Mouse (Mus musculus): ENCODE data around the gene Pfdn2. TPM values are rescaled to one million over a fixed set of nuclear protein-coding genes. Genes with fewer than 3 reads are reported as not detected.

Gene Pfdn2
- polyA plus RNA-seq, 1 experiment from 2014 or later = 130 TPM

DNA sequence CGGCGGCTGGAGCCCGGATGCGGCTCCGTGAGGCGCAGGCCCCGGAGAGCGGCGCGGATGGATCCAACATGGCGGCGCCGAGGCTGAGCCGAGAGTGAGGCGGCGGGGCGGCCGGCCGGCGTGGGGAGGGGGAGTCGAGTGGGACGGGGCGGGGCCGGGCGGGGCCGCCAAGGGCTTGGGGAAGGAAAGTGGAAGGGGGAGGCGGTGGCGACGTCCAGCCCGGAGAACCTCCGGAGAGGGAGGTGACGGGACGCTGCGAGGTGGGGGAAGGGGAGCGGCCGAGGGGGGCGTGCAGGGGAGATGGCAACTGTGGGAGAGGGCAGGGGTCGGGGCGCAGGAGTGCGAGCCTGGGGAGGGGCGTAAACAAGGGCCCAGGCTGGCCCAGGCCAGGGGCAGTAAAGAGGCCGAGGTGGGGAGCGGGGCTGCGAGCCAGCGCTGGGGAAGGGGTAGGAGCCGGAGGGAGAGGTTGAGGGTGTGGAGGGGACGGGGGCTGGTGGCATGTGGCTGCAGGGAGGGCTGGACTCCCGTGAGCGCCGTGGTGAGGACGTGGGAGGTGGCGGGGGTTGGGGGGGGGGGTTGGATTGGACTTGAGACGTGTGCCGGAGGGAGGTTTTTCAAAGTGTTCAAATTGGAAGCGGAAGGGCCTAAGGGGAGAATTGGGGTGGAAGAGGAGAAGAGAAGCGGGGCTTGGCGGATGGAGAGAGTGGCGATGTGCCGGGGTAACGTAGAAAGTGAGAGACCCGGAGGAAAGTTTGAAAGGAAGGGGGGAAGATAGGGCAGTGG is 15.8 kb upstream of the Pfdn2 start:
- peak overlapping the region; percentile 92 for H3K4me3 ChIP-seq
- 1% methylated on average over 58 of the region's 61 CpGs for WGBS

DNA sequence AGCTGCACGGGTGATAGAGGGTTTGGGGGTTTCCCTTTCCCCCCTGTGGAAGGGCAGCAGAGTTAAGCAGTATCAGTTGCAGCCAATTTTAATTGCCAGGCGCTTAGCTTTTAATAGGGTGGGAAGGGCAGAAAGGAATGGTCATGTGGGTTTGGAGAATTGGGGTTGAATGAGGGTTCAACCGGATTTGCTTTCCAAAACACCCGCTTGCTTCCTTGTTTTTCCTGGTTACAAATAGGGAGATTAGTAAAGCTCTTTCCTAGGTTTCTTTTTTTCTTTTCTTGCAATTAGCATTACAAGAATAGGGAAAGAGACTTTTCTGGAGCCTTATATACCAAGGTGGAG is 15.3 kb upstream of the Pfdn2 start:
- no peaks in the 10 kb centered on the region for H3K27me3 ChIP-seq (ENCODE audit: insufficient read depth, poor library complexity, severe bottlenecking)
- H3K27ac ChIP-seq = peak overlapping the region; percentile 100
- peaks cover 24% of the 10 kb centered on the region for H3K36me3 ChIP-seq
- H3K9me3 ChIP-seq = no peaks in the 10 kb centered on the region
- H3K4me1 ChIP-seq (replicated peaks) = peaks cover 46% of the 10 kb centered on the region
- WGBS = 0% methylated on average over 4 of the region's 4 CpGs
- H3K4me3 ChIP-seq = peak overlapping the region; percentile 92
- no peak for DNase-seq (ENCODE audit: low spot score)

More for the DNA sequence above, 15.8 kb upstream of the Pfdn2 start:
- Histone ChIP-seq H3K9me3 (no peaks in the 10 kb centered on the region), H3K4me1 (replicated peaks) (peaks cover 46% of the 10 kb centered on the region), H3K27me3 (ENCODE audit: insufficient read depth, poor library complexity, severe bottlenecking) (no peaks in the 10 kb centered on the region), H3K36me3 (peaks cover 22% of the 10 kb centered on the region), H3K27ac (peak overlapping the region; percentile 100)
- peak; percentile 93 for DNase-seq (ENCODE audit: low spot score)

DNA sequence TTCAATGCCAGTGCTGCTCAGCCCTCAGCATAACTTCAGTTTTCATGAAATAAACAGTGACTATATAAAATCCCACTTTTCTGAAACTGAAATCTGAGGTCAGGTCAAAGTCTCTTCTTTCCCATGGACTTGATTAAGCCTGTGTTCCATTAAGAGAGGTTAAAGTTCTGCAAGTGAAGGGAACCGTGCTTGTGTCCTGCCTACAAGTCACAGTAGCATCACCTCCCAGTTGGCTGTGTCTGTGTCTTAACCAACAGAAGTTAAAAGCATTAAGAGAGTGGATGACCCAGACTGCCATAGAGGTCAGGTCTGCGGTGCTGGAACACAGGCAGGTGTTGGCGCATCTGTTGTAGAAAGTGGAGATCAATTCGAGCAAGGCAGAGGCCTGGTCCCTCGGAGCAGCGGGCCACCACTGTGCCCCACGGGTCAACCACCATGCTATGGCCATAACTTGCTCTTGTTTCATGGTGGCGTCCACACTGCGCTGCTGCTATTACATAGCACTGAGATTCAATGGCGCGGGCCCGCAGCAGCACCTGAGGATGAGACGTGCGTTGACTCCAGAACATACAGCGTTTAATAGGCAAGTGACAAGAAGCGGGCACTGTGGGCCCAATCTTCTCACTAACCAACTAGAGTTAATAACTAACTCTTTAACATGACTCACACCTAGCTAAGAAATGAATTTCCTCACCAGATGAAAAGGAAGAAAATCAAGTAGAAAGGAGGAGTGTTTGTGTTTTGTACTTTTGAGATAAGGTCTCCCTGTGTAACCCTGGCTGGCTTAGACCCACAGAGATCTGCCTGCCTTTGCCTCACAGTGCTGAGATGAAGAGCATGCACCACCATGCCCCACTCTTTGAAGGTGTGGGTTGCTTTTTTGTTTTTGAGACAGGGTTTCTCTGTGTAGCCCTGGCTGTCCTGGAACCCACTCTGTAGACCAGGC is 2.9 kb upstream of the Pfdn2 start:
- Histone ChIP-seq H3K4me3 (no peak overlapping the region), H3K27ac (no peak overlapping the region), H3K27me3 (ENCODE audit: insufficient read depth, poor library complexity, severe bottlenecking) (no peaks in the 10 kb centered on the region), H3K4me1 (replicated peaks) (peaks cover 33% of the 10 kb centered on the region), H3K9me3 (peaks cover 6% of the 10 kb centered on the region), H3K36me3 (peaks cover 64% of the 10 kb centered on the region)
- DNase-seq (ENCODE audit: low spot score) = no peak
- WGBS = 95% methylated on average over 16 of the region's 16 CpGs

DNA sequence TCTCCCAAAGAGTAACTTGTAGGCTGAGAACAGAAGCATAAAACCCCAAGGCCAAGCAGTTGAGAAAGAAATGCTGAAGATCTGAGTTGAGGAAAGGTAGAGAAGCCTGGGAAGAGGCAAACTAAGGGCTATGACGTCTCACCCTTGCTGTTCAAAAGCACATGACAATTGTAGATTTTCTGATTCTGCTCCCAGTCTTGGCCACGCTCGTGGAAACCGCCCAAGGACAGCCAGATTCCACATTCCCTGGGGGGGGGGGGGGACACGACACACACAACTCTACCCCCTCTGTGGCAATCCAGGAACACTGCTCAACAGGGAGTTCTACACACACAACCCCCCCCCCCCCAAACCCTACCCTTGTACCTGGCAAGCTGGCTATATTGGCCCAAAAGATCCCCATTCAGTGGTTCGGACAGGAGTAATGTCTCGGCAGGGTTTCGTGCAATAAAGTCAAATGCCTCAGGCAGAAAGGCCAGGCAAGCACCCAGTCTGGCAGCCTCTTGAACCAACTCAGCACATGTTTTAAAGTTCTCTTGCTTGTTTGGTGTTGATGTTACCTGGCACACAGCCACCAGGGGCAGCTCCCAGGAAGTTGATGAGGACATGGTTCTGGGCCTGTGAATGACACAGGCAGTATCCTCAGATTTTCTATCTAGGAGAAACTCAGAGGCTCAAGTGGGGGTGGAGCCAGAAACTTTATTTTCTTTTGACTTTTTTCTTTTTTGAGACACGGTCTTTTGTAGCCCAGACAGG is 1.4 kb upstream of the Pfdn2 start:
- peak overlapping the region; percentile 96; the same call in 1 of the 2 replicates for H3K4me3 ChIP-seq
- DNase-seq (ENCODE audit: low spot score) = no peak
- no peak overlapping the region for H3K27ac ChIP-seq
- H3K36me3 ChIP-seq = peaks cover 56% of the 10 kb centered on the region
- peaks cover 6% of the 10 kb centered on the region for H3K9me3 ChIP-seq
- 87% methylated on average over 9 of the region's 9 CpGs for WGBS
- no peaks in the 10 kb centered on the region for H3K27me3 ChIP-seq (ENCODE audit: insufficient read depth, poor library complexity, severe bottlenecking)
- peaks cover 36% of the 10 kb centered on the region for H3K4me1 ChIP-seq (replicated peaks)

DNA sequence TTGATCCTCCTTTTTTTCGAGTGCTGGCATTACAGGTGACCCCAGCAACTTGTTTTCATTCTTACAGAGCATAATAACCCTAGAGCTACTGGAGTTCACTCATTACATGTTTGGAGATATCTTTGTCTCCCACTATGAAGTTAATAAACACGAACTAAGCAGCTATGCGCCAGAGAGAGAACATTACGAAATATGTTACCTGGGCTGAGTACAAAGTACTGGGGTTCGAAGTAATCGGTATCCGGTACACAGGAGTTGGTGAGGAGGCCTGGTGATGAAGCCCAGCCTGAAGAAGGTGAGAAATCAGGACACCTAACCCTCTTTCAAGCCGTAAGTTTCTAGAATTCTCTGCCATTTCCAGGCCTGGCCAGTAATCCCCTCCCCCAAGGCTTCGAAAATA is 755 bp upstream of the Pfdn2 start:
- Histone ChIP-seq H3K4me3 (peak overlapping the region; percentile 96), H3K36me3 (peaks cover 52% of the 10 kb centered on the region), H3K9me3 (peaks cover 6% of the 10 kb centered on the region), H3K4me1 (replicated peaks) (peaks cover 36% of the 10 kb centered on the region), H3K27ac (peak overlapping the region; percentile 91; the same call in 1 of the 2 replicates), H3K27me3 (ENCODE audit: insufficient read depth, poor library complexity, severe bottlenecking) (no peaks in the 10 kb centered on the region)
- DNase-seq (ENCODE audit: low spot score) = no peak
- 77% methylated on average over 9 of the region's 9 CpGs for WGBS

DNA sequence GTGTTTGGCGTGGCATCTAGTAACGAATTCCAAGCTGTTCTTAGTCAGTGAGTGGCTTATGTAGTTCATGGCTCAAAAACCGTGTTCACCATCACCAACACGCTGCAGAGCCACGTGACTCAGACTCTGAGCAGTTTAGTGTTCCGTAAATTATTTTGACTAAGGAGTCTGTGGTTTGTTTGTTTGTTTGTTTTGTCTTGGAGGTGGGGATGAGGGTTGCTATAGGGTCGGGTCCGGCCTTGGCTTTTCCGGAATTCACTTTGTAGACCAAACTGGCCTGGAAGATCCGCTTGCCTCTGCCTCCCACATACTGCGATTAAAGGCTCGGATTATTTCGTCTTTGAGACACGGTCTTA is 603 bp downstream of the Pfdn2 start:
- 1% methylated on average over 14 of the region's 14 CpGs for WGBS
- peak overlapping the region; percentile 91 for H3K27ac ChIP-seq

DNA sequence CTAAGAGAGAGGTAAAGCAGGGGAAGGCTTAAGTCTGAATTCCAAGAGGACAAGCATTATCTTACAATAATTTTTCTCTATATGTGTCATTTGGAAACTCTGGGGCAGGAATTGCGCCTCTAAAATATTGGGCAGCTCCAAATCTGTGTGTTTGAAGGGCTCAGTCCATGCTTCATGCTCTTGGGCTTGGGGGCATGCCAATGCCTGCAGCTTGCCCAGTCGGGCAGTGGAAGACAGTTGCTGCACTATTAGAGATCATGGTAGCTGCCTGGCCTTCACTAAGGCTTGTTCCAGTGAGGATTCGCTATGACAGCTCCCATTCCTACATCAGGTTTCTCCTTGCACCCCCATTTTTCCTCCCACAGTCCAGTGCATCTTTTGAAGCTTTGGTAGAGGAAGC is 3.2 kb downstream of the Pfdn2 start:
- peaks cover 38% of the 10 kb centered on the region for H3K4me1 ChIP-seq (replicated peaks)
- 91% methylated on average over 3 of the region's 3 CpGs for WGBS
- DNase-seq (ENCODE audit: low spot score) = no peak

More for the DNA sequence above, 603 bp downstream of the Pfdn2 start:
- Histone ChIP-seq H3K9me3 (peaks cover 6% of the 10 kb centered on the region), H3K4me3 (peak overlapping the region; percentile 96), H3K36me3 (peaks cover 38% of the 10 kb centered on the region), H3K27me3 (ENCODE audit: insufficient read depth, poor library complexity, severe bottlenecking) (no peaks in the 10 kb centered on the region), H3K4me1 (replicated peaks) (peaks cover 39% of the 10 kb centered on the region)
- no peak for DNase-seq (ENCODE audit: low spot score)

DNA sequence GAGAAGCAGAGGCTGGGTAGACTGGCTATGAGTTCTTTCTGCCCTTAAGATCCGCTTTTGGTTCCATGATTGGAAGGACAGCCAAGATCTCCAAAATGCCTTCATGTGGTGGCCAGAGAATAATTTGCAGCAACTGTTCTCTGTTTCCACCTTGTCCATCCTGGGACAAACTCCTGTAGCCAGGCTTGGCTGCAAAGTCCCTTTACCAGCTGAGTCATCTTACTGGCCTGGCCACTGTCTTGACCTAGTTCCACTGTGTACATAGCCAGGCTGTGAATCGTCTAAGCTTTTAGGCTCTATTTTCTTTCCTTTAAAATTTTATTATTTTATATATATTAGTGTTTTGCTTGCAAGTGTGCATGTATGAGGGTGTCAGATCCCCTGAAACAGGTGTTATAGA is 3.7 kb downstream of the Pfdn2 start:
- H3K27me3 ChIP-seq (ENCODE audit: insufficient read depth, poor library complexity, severe bottlenecking) = no peaks in the 10 kb centered on the region
- 95% methylated on average over 2 of the region's 2 CpGs for WGBS
- H3K9me3 ChIP-seq = peaks cover 6% of the 10 kb centered on the region
- peaks cover 9% of the 10 kb centered on the region for H3K36me3 ChIP-seq
- no peak for DNase-seq (ENCODE audit: low spot score)
- H3K4me3 ChIP-seq = no peak overlapping the region
- H3K27ac ChIP-seq = no peak overlapping the region
- peaks cover 33% of the 10 kb centered on the region for H3K4me1 ChIP-seq (replicated peaks)

More for the DNA sequence above, 3.2 kb downstream of the Pfdn2 start:
- H3K27ac ChIP-seq = no peak overlapping the region
- peaks cover 12% of the 10 kb centered on the region for H3K36me3 ChIP-seq
- H3K4me3 ChIP-seq = no peak overlapping the region
- H3K27me3 ChIP-seq (ENCODE audit: insufficient read depth, poor library complexity, severe bottlenecking) = no peaks in the 10 kb centered on the region
- peaks cover 6% of the 10 kb centered on the region for H3K9me3 ChIP-seq

DNA sequence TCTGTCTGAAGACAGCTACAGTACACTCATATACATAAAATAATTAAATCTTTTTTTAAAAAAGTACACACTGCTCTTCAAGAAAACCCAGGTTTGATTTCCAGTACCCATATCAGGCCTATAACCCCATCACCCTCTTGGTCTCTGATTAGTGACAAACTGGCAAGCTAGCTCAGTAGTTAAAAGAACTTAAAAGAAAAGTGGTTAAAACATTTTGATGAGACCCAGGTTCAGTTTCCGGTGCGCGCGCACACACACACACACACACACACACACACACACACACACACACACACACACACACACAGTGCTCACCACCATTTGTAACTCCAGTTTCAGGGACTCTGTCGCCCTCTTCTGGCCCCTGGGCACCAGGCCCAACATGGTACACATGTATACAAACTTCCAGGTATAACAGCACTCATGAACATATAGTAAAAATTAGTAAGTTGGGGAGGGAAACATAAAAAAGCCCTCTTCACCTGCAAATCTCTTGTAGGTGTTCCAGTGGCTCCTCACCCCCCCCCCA is 10.4 kb downstream of the Pfdn2 start:
- 79% methylated on average over 5 of the region's 5 CpGs for WGBS
- H3K27me3 ChIP-seq (ENCODE audit: insufficient read depth, poor library complexity, severe bottlenecking) = no peaks in the 10 kb centered on the region
- H3K4me1 ChIP-seq (replicated peaks) = peaks cover 12% of the 10 kb centered on the region
- H3K27ac ChIP-seq = no peak overlapping the region
- no peak overlapping the region for H3K4me3 ChIP-seq
- peaks cover 7% of the 10 kb centered on the region for H3K9me3 ChIP-seq
- peaks cover 42% of the 10 kb centered on the region for H3K36me3 ChIP-seq
- no peak for DNase-seq (ENCODE audit: low spot score)

DNA sequence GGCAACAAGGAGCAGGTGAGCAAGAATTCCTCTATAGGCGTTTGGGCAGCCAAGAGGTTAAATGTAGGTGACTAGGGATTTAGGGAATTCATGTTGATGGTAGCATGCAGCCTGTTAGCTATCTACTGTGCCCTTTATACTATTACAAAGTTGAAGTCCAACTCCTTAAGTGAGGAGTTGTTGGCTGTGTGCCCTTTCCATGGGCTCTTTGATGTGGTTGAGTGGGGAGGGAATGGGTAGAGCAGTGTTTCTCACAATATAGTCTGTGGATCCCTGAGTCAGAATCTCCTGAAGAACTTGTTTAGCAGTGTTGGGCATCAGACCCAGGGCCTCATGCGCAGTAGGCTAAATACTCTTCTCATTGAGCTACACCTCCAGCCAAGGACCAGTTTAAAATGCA is 11.3 kb downstream of the Pfdn2 start:
- Histone ChIP-seq H3K9me3 (peaks cover 7% of the 10 kb centered on the region), H3K4me1 (replicated peaks) (peaks cover 18% of the 10 kb centered on the region), H3K4me3 (no peak overlapping the region), H3K36me3 (peaks cover 42% of the 10 kb centered on the region), H3K27me3 (ENCODE audit: insufficient read depth, poor library complexity, severe bottlenecking) (no peaks in the 10 kb centered on the region), H3K27ac (no peak overlapping the region)
- no peak for DNase-seq (ENCODE audit: low spot score)
- 86% methylated on average over 2 of the region's 2 CpGs for WGBS

DNA sequence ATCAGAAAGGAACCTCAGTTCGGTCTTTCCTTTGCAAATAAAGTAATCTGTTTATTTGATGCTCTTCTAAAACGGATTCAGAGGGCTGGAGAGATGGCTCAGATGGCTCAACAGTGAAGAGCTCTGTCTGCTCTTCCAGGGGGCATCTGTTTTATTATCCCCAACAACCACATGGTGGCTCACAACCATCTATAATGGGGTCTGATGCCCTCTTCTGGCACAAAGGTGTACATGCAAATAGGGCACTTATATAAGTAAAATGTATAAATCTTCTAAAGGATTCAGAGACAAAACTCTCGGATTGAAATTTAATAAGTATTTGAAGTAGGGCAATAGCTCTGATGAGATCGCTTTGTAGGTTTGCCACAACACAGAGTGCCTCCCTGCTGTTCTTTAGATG is 13.0 kb downstream of the Pfdn2 start:
- Histone ChIP-seq H3K9me3 (peaks cover 7% of the 10 kb centered on the region), H3K4me1 (replicated peaks) (peaks cover 18% of the 10 kb centered on the region), H3K36me3 (peaks cover 42% of the 10 kb centered on the region), H3K27ac (no peak overlapping the region), H3K27me3 (ENCODE audit: insufficient read depth, poor library complexity, severe bottlenecking) (no peaks in the 10 kb centered on the region), H3K4me3 (no peak overlapping the region)
- DNase-seq (ENCODE audit: low spot score) = no peak
- WGBS = 81% methylated on average over 4 of the region's 4 CpGs

DNA sequence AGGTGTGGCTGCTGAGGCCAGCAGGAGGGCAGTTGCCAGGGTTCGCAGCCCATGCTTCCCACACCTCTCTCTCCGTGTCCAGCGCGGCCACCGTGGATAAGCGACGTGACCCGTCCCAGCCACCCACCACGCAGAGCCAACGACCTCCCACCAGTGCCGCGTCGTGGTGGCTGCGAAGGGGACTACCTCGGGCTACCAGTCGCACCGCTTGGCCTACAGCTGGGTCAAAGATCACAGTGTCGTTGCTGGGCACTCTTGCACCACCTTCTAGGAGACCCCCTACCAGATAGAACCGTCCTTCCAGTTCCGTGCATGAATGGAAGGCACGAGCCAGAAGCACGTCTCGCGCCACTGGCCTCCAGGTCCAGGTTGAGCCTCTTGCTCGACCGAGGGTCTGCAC is 14.8 kb downstream of the Pfdn2 start:
- peak overlapping the region; percentile 62 for H3K4me3 ChIP-seq
- H3K27me3 ChIP-seq (ENCODE audit: insufficient read depth, poor library complexity, severe bottlenecking) = no peaks in the 10 kb centered on the region
- H3K9me3 ChIP-seq = peaks cover 7% of the 10 kb centered on the region
- peak overlapping the region; percentile 86 for H3K27ac ChIP-seq
- H3K4me1 ChIP-seq (replicated peaks) = peaks cover 18% of the 10 kb centered on the region
- WGBS = 4% methylated on average over 26 of the region's 26 CpGs
- H3K36me3 ChIP-seq = peaks cover 38% of the 10 kb centered on the region
- no peak for DNase-seq (ENCODE audit: low spot score)
